Mouse (Mus musculus): ENCODE measurements around the gene Kcnq1.

Kcnq1 gene

DNA sequence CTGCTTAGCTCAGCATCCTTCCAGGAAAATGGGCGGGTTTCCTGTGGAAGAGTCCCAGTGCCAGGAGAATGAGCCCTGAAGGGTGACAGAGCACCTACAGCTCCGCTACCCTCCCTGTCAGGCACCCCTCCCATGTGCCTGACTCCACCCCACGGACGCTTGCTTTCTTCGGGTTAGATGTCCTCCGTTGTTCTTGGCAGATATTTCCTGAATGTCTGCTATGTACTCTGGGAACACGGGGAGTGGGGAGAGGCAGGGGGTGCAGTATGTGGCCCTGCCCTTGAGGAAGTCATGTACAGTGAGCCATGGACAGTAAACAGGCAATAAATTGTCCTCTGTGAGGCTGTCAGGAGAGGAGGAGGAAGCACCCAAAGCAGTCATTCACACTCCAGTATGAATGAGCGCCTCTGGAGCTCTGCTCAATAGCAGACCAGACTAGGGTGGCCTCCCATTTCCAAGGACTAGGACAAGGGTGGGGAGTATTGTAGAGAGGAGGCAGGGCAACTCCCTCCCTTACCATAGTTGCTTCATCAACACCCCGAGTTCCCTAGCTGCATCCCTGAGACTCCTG lies 301.9 kb downstream of the Kcnq1 start:
- DNase-seq (ENCODE audit: low read depth in 1 of 2, low spot score in 2 of 2), result no peak

DNA sequence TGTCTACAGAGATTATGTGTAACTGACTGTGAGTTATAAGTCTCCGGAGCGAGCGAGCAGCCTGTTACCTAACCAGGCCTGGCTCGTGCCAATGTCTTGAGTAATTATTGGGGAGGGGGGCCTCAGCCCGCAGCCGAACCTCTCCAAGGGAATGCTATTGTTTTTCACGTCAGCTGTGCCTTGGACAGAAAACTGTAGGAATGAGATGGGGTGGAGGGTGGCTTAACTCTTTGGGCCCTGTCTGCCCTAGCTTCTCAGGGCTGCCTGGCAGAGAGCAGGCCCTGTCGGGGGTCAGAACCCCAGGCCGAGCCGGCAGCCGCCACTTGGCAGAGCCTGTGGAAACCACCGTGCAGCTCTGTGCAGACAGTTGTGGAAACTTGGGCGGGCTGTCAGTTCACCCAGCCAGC lies 302.5 kb downstream of the Kcnq1 start:
- DNase-seq (ENCODE audit: low read depth in 1 of 2, low spot score in 2 of 2), result no peak

DNA sequence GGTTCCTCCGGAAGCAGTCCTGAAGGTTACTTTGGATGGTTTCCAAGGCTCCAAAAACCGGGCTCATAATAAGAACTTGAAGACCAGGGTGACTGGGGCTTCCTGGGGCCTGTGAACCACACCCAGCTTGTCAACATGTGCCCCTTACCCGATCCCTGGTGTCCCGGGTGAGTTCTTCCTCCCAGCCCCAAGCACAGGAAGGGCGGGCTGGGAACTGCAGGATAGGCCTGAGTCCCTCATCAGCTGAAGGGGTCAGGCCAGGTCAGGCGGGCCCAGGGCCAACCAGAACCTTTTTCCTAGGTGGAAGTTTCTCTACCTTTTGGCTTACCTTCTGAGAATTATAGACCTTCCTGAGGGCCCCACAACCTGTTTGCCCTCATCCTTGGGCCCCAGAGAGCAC lies 306.4 kb downstream of the Kcnq1 start:
- DNase-seq (ENCODE audit: low read depth in 1 of 2, low spot score in 2 of 2), result no peak

DNA sequence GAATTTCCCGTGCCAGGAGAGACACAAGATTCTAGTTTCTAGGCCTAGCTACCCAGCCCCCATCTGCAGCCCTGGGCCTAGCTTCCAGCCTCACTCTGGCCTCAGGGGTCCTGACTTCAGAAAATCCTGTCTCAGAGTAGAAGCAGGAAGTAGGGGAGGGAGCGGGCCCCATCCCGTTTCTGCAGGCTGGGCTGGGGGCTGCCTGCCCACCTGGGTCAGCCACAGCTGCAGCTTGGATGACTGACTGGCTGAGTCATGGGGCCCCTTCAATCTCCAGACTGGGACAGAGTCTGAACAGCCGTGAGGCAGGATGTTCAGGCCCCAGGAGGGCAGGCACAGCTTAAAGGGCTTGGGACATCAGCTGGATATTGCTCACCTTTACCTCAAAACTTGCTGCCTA lies 308.9 kb downstream of the Kcnq1 start:
- DNase-seq (ENCODE audit: low read depth in 1 of 2, low spot score in 2 of 2), result no peak

DNA sequence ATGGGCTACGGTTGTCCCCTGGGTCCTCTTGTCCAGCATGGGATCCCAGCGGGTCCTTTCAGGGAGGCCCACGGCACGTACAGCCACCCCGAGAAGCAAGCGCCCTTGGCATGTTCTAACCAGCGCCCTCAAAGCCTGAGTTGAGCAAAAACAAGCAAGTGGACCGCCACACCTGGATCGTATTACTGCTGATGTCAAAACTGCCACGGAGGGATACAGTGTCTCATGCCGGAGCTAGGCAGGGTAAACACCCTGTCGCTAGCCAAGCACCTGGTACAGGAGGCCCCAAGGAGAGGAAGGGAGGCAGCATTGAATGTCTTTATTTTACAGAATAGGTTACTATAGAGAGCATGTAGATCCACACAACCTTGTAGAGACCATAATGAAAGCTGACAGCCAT lies 310.2 kb downstream of the Kcnq1 start:
- DNase-seq (ENCODE audit: low read depth in 1 of 2, low spot score in 2 of 2), result no peak

DNA sequence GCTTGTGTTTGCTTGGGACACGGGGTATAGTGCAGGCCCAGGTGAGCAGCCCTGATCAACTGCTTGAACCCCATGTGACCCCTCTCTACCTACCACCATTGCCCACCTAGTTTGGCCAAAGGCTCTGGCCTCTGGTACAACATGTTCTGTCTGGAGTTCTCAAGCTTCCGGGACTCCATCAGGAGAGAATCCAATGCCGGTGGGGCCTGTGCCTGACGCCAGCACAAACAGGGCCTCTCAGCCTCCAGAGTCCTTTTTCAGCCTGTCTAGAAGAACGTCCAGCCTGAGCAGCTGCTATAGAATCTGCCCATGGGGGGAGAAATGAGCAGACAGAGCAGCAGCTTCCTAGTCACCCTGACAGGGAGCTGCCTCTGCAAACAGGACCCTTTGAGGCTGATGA lies 311.7 kb downstream of the Kcnq1 start:
- DNase-seq (ENCODE audit: low read depth in 1 of 2, low spot score in 2 of 2), result no peak

DNA sequence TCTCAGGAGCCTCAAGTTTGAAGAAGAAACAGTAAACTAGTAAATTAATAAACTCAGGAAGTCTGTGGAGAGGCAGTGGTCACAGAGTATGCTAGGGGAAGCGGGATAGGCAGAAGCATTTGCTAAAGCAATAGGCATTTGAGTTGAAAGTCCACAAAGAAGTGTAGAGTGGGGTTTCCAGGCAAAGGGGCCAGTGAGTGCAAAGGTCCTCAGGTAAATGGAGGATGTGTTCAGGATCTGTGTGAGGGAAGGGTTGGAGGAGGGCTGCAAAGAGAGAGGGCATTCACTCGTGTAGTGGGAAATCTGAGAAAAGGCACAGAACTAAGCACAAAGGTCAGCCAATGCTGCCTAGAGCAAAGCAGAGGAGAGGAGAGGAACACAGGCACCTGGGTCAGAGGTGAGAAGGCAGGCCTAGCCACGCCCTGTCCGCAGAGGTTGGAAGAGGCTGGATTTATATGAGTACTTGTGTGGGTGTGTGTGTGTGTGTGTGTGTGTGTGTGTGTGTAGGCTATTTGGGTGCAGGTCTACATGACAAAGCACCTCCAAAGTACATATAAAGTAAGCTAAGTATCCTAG lies 313.5 kb downstream of the Kcnq1 start:
- no peak for DNase-seq (ENCODE audit: low read depth in 1 of 2, low spot score in 2 of 2)

DNA sequence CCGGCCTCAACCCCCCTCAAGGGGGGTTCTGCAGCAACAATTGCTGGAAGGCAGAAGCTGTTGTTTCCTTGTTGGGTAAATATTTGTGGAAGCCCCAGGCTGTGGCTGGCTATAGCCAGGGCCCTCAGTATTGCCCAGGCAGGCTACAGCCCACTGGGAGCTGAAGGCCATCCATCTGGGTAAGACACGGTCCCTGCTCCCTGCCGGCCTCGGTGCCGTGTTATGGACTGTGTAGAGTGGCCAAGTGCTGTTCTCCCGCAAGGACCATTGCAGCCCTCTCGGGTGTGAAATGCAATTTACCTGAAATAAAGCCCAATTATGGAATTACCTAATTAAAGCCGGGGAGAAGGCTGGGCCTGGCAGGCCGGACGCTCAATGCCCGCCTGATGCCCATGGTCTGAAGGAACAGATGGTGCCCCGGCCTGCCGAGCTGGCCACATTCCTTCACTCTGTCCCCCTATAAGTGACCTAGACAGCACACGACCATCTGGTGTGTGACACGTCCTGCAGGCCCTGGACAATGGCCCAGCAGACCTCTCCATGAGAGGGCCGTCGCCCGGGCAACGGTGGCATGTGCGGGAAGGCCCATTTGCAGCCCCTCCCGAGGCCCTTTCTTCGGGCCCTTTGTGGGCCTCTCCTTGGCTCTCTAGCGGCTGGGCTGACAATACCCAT lies 322.1 kb downstream of the Kcnq1 start:
- no peak for DNase-seq (ENCODE audit: low read depth in 1 of 2, low spot score in 2 of 2)

DNA sequence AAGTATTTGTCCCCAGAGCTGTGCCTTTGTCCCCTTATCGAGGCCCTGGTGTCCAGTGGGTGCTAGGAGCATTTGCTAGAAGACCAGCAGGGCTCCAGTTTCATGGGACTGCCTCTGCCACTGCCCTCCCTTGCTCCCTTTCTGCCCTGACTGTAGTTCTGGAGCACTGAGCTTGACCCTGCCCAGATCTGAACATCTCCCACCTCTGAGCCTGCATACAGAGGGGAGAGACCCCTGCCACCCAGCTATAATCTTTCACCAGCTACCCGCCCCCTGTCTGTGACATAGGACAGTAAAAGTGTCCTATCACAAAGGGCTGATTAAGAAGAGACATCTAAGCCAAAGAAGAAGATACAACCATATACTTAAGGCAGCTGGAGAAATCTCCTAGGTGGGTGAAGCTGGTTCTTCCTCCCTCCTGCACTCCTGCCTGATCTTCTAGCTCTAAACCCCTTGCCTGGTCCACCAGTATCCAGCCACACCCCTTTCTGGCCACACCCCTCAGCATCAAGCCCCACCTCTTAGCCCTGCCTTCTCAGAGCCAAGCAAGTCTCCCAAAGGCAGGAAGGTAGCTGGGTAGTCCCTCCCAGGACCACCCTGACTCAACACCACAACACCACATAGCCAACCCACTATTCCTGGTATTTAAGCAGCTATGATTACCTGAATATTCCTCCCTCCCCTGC lies 322.8 kb downstream of the Kcnq1 start:
- DNase-seq (ENCODE audit: low read depth in 1 of 2, low spot score in 2 of 2), result no peak

DNA sequence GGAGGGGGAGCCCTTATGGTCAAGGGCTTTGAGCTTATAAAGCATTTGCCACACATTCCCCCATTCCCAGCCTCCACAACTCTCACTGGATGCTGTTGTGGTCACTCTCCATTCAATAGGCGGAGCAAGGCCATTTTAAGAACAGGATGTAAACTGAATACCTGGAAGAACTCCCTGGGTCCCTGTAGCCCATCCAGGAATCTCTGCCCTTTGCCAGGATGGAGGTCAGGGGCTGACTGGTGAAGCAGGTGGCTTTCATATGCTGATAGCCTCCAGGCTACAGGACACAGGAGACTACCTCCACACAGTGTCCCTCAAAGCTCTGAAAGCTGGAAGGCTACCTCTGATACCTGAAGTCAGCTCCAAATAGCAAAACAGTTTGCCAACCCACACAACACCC lies 326.5 kb downstream of the Kcnq1 start:
- no peak for DNase-seq (ENCODE audit: low read depth in 1 of 2, low spot score in 2 of 2)

DNA sequence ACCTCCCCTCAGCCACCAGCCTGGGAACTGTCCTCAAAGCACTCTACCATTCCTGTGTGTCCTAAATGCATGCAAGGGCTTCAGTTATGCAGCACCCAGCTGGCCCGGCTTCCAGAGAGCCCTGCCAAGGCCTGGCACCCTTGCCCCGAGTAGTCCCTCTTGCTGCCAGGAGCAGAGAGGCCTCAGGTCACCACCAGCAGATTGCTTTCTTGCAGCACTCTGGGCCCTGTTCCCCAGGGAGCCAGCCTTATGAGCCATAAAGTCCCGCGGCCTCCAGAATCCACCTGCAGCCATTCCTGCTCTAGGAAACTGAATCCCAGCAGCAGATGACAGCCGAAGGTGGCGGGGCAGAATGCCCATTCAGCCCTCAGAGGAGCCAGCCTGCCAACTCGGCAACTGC lies 327.2 kb downstream of the Kcnq1 start:
- no peak for DNase-seq (ENCODE audit: low read depth in 1 of 2, low spot score in 2 of 2)

DNA sequence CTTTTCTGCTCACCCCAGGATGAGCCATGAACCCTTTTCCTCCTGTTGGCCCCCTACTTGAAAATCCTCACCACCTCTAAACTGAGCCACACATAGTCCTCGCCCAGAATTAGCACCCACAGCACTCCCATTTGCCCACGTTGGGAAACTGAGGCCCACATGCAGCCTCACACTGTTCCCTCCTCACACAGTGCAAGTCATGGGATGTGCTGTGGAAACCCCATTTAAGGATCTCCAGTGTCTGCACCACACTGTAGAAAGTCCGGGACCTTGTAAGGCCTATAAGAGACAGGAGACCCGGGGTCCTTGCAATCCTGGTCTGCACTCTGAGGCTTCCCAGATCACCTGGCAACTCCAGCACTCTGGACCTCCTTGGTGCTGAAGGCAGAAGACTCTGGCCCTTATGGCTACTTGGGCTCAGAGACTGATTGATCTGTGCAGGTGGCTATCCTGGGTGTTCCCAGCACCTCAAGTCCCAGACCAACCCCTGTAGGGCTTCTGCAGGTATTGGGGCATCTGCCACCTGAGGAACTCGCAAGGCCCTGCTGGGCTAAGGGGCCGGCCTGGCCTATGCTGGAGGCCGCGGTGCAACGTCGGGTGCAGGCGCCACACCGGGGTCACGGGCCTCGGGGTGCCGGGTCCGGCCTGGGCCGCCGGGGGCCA lies 331.2 kb downstream of the Kcnq1 start:
- DNase-seq (ENCODE audit: low read depth in 1 of 2, low spot score in 2 of 2), result no peak

DNA sequence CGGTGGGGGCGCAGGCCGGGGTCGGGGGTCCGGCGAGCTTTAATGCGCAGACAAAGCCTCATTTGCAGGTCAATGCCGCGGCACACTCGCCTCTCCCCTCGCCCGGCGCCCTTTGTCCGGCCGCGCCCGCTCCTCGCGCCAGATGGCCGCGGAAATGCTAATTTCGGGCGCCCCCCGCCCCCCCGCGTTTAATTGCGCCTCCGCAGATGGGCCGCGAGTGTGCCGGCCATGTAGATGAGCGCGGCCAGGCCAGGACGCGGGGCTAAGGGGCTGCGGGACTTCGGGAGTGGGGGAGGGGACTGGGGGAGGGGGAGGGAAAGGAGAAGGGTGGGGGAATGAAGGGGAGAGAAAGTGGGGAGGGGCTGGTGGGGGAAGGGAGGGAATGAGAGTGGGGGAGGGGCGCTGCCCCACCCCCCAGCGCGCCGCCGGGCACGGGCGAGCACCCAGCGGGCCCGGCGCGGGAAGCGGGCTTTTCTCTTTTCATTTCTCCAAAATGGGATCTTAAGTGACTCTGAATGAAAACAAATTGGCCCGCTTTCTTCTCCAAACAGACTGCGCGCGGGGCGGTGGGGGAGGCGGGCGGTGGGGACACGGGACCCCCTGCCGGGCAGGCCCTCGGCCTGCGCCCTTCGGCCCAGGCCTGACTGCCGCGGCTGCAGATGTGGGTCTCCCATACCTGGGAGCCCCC lies 331.9 kb downstream of the Kcnq1 start:
- DNase-seq (ENCODE audit: low read depth in 1 of 2, low spot score in 2 of 2), result no peak

DNA sequence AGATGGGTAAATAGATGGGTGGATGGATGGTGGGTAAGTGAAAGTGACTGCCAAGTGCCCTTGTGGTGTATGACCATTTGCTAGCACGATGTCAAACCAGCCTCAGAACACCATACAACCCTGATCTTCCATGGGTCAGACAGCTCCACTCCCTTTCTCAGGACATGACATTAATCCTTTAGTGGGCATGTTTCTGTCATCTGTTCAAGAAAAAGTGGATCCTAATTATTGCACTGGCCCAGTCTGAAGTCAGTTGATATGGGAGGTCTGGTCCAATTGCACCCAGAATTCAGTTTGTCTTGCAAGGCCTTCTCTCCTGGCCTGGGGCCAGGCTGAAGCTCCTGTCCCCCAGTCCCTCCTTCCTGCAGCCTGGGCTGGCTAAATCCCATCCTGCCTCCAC lies 332.8 kb downstream of the Kcnq1 start:
- DNase-seq (ENCODE audit: low read depth in 1 of 2, low spot score in 2 of 2), result no peak

DNA sequence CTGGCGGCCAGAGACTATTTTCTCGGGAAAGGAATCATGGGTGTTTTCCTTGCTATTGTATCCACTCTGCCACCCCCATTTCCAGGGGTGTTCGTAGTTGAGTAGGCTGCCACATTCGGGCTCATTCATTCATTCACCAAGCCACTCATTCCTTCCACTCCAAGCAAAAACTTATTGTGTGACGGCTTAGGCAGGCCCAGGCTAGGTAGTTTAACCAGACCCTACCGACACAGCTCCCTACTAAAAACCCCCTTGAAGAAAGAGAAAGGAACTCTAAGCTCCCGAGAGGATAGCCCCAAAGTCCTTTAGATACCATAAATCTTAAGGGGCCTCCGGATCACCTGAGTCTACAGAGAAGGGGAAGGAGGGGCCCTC lies 338.4 kb downstream of the Kcnq1 start:
- DNase-seq (ENCODE audit: low read depth in 1 of 2, low spot score in 2 of 2), result no peak

DNA sequence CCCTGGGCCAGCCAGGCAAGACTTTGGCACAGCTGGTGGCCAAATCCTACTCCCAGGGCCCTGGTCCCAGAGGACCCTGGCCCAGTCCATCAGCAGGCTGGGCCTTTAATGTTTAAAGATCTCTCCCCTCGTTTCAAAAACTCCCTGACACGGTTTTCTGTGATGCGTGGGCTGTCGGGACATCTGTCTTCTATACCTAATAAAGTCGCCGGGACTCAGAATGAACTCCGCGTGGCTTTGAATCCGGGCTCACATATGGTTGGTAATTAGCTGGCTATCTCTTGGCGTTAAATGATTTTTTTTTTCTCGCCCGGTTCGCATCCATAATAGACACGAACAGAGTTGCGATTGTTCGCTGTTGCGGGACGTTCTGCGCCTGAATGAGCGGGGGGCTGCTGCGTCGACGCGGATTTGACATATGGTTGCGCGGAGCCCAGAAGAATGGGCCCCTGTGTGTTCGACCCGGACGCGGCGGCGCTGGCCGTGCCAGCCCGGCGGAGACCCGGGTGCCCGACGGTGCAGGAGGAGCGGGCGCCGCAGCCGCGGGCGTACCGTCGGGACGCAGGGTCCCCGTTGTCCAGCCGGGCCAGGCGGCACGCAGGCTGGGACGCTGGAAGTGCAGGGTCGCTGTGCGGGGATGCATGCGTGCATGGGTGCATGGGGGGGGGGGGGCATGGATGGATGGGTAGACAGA lies 338.9 kb downstream of the Kcnq1 start:
- DNase-seq (ENCODE audit: low read depth in 1 of 2, low spot score in 2 of 2), result no peak

DNA sequence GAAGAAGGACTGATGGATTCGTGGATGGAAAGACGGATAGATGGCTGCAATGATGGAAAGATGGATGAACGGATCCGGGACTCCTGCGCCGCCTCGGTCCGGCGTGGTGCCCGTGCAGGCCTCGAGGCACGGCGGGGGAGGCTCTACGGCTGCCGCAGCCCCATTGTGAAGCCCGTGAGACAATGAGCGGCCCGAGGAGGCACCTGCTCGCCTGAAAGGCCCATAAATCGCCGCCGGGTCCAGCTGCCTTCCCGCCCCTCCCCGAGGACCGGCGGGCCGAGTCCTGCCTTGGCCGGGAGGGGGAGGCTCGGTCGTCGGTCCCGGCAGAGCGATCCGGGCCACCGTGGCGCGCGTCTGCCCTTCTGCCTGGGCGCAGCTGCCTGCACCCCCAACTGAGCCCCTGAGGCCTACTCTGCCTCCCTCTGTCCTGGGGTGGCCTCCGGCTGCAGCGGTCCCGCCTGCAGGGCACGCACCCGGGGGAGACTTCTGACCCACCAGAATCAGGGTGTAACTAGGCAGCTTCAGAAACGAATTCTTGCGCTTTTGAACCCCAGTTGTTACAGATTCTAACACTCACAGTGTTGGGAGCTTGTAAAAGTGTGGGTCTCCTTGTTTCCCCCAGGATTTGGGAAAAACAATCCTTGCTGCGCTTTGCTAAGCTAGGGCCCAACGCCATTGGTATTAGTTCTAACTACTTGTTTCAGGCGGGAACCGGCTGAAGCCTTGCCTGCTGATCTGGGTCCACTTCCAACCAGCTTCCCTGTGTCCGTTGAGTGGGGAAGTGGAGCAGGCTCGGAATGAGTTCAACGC lies 339.7 kb downstream of the Kcnq1 start:
- DNase-seq (ENCODE audit: low read depth in 1 of 2, low spot score in 2 of 2), result no peak

DNA sequence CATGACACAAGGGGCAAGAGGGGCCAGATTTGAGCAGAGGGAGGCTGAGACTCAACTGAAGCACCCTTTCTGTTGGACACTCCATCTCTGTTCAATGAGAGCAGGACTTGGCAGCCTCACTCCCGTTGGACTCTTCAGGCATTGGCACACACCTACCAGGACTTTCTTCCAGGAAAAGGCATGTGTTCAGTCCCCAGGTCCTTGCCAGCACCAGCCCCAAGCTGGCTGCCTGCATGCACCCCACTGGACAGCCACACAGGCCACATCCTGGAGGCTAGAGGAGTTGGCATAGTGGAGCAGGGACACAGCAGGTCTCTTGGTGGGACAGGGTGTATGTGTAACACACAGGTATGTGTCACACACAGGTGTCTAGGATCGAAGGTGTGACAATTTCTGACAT lies 341.0 kb downstream of the Kcnq1 start:
- DNase-seq (ENCODE audit: low read depth in 1 of 2, low spot score in 2 of 2), result no peak

DNA sequence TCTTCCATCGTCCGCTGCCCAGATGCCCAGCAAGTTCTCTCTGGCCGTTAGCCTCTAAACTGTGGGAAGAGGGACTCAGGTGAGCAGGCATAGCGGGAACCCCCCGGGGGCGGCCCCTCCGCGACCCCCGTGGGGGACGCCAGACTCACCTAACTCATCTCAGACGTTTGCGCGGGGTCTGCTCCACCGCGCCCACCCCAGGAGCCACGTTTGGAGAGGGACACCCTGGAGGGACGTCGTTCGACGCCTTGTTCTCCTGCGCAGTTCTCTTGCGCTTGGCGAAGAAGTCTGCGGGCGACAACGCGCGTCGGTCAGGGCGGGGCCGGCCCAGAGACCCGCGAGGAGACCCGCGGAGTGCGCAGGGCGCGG lies 352.8 kb downstream of the Kcnq1 start:
- DNase-seq (ENCODE audit: low read depth in 1 of 2, low spot score in 2 of 2), result no peak
